Mouse (Mus musculus) hindbrain, embryonic 11.5 days (tissue): Measurements from ENCODE around the gene Gm11549. TPM values are rescaled to one million over a fixed set of nuclear protein-coding genes. Genes with fewer than 3 reads are reported as not detected.

Source experiments
- ATAC-seq: fragments of 200-750 bp; cut with Nextera tagmentation; 2 replicates; pipeline ENCODE4 v1.8.0; 2017; ENCODE audit warnings: mild to moderate bottlenecking, moderate TSS enrichment, moderate library complexity; ENCODE audit not compliant: low FRiP score
- DNase-seq: peaks from one replicate; pipeline ENCODE4 v3.0.0-alpha.2; 2015; ENCODE audit warnings: low spot score
- H3K27ac ChIP-seq: fragments of 300-500 bp; sonication (generic); 2 replicates; pipeline ENCODE4 v1.5.1; 2014; ENCODE audit warnings: mild to moderate bottlenecking, low read depth, low read length
- H3K27me3 ChIP-seq: fragments of 300-500 bp; sonication (generic); 2 replicates; pipeline ENCODE4 v1.6.1; 2014; ENCODE audit warnings: mild to moderate bottlenecking, low read length, moderate library complexity, mixed read lengths; ENCODE audit not compliant: control insufficient read depth, insufficient read depth
- H3K36me3 ChIP-seq: fragments of 300-500 bp; sonication (generic); 2 replicates; pipeline ENCODE4 v1.6.1; 2014; ENCODE audit warnings: mild to moderate bottlenecking, low read length, moderate library complexity, mixed read lengths; ENCODE audit not compliant: control insufficient read depth, insufficient read depth
- H3K4me1 ChIP-seq: fragments of 300-500 bp; sonication (generic); replicated peaks from 2 replicates; pipeline ENCODE4 v1.6.1; 2014; ENCODE audit warnings: low read length, mixed read lengths; ENCODE audit not compliant: control insufficient read depth, insufficient read depth
- H3K4me2 ChIP-seq: fragments of 300-500 bp; sonication (generic); replicated peaks from 2 replicates; pipeline ENCODE4 v1.6.1; 2014; ENCODE audit warnings: mild to moderate bottlenecking, low read depth, low read length
- H3K4me3 ChIP-seq: fragments of 300-500 bp; sonication (generic); 2 replicates; pipeline ENCODE4 v1.5.1; 2014; ENCODE audit warnings: low read depth, low read length
- H3K9ac ChIP-seq: fragments of 300-500 bp; sonication (generic); 2 replicates; pipeline ENCODE4 v1.6.1; 2014; ENCODE audit warnings: low read depth, low read length
- H3K9me3 ChIP-seq: fragments of 300-500 bp; sonication (generic); 2 replicates; pipeline ENCODE4 v1.6.1; 2016; ENCODE audit warnings: low read length; ENCODE audit not compliant: control insufficient read depth
- WGBS: fragments of 180-500 bp; shearing (Covaris S2); extraction: QIAGEN DNeasy Blood & Tissue Kit; methylation state at CpG from one replicate; pipeline ENCODE4 v1.1.7; 2014; 5-methylcytosine and 5-hydroxymethylcytosine counted together
- polyA plus RNA-seq: library from polyadenylated mRNA; unstranded; fragments of >200 nt; fragmentation: Nextera tagmentation; extraction: Ambion mirVana; gene quantifications from 2 replicates; pipeline ENCODE4 v1.2.1, GENCODE M21; 2014

The Gm11549 gene
- polyA plus RNA-seq, 1 experiment from 2014 or later, result 0.34 TPM

GRCm38 (mm10) chr3:36492716-36493391 is 28.8 kb downstream of the Gm11549 start:
- H3K4me2 ChIP-seq, result no peak overlapping the region
- H3K27ac ChIP-seq, result no peak overlapping the region
- DNase-seq (no peak), ATAC-seq (no peak)
- no peak overlapping the region for H3K9ac ChIP-seq
- no peaks in the 10 kb centered on the region for H3K4me1 ChIP-seq
- H3K36me3 ChIP-seq, result no peaks in the 10 kb centered on the region
- H3K4me3 ChIP-seq, result no peak overlapping the region
- 85% methylated on average over 9 of the region's 9 CpGs for WGBS
- no peaks in the 10 kb centered on the region for H3K9me3 ChIP-seq
- H3K27me3 ChIP-seq, result no peaks in the 10 kb centered on the region

- no peaks in the 10 kb centered on the region for H3K36me3 ChIP-seq
- H3K9ac ChIP-seq, result no peak overlapping the region
- H3K4me3 ChIP-seq, result no peak overlapping the region
- no peaks in the 10 kb centered on the region for H3K9me3 ChIP-seq
- H3K27me3 ChIP-seq, result no peaks in the 10 kb centered on the region
- H3K4me2 ChIP-seq, result no peak overlapping the region
- 94% methylated on average over 5 of the region's 5 CpGs for WGBS
- no peak overlapping the region for H3K27ac ChIP-seq
- H3K4me1 ChIP-seq, result no peaks in the 10 kb centered on the region
- no peak for DNase-seq
- no peak for ATAC-seq
Measured at GRCm38 (mm10) chr3:36491535-36491934, 30.1 kb downstream of the Gm11549 start.

- Histone ChIP-seq H3K36me3 (no peaks in the 10 kb centered on the region), H3K4me3 (no peak overlapping the region), H3K4me1 (no peaks in the 10 kb centered on the region), H3K9ac (no peak overlapping the region), H3K4me2 (no peak overlapping the region), H3K9me3 (no peaks in the 10 kb centered on the region), H3K27ac (no peak overlapping the region), H3K27me3 (no peaks in the 10 kb centered on the region)
- DNase-seq (no peak), ATAC-seq (no peak)
- WGBS, result 93% methylated on average over 1 of the region's 1 CpGs
Measured at GRCm38 (mm10) chr3:36489590-36489910, 32.1 kb downstream of the Gm11549 start.

GRCm38 (mm10) chr3:36488899-36489589 is 32.6 kb downstream of the Gm11549 start:
- no peaks in the 10 kb centered on the region for H3K9me3 ChIP-seq
- H3K27ac ChIP-seq, result no peak overlapping the region
- no peak for ATAC-seq
- H3K4me3 ChIP-seq, result no peak overlapping the region
- H3K4me2 ChIP-seq, result no peak overlapping the region
- no peaks in the 10 kb centered on the region for H3K27me3 ChIP-seq
- no peaks in the 10 kb centered on the region for H3K4me1 ChIP-seq
- H3K36me3 ChIP-seq, result no peaks in the 10 kb centered on the region
- WGBS, result 82% methylated on average over 6 of the region's 6 CpGs
- H3K9ac ChIP-seq, result no peak overlapping the region
- DNase-seq, result no peak

- H3K9me3 ChIP-seq, result no peaks in the 10 kb centered on the region
- WGBS, result 85% methylated on average over 1 of the region's 1 CpGs
- H3K27ac ChIP-seq, result no peak overlapping the region
- no peak for DNase-seq
- no peak for ATAC-seq
- H3K36me3 ChIP-seq, result no peaks in the 10 kb centered on the region
- H3K4me1 ChIP-seq, result no peaks in the 10 kb centered on the region
- H3K9ac ChIP-seq, result no peak overlapping the region
- H3K4me2 ChIP-seq, result no peak overlapping the region
- H3K27me3 ChIP-seq, result no peaks in the 10 kb centered on the region
- H3K4me3 ChIP-seq, result no peak overlapping the region
Measured at GRCm38 (mm10) chr3:36488367-36488766, 33.2 kb downstream of the Gm11549 start.

- Histone ChIP-seq H3K9me3 (no peaks in the 10 kb centered on the region), H3K36me3 (no peaks in the 10 kb centered on the region), H3K27ac (no peak overlapping the region), H3K4me1 (peaks cover 1% of the 10 kb centered on the region; the same call in 1 of the 2 replicates), H3K9ac (no peak overlapping the region), H3K4me3 (no peak overlapping the region), H3K27me3 (no peaks in the 10 kb centered on the region), H3K4me2 (no peak overlapping the region)
- no peak for ATAC-seq
- no peak for DNase-seq
- WGBS, result 92% methylated on average over 6 of the region's 6 CpGs
Measured at GRCm38 (mm10) chr3:36486881-36487280, 34.7 kb downstream of the Gm11549 start.

- H3K4me3 ChIP-seq, result no peak overlapping the region
- peaks cover 4% of the 10 kb centered on the region for H3K4me1 ChIP-seq
- no peaks in the 10 kb centered on the region for H3K36me3 ChIP-seq
- no peak overlapping the region for H3K9ac ChIP-seq
- H3K27ac ChIP-seq, result no peak overlapping the region
- H3K4me2 ChIP-seq, result no peak overlapping the region
- DNase-seq, result no peak
- WGBS, result 43% methylated on average over 6 of the region's 6 CpGs
- ATAC-seq, result no peak
- no peaks in the 10 kb centered on the region for H3K9me3 ChIP-seq
- no peaks in the 10 kb centered on the region for H3K27me3 ChIP-seq
Measured at GRCm38 (mm10) chr3:36486176-36486575, 35.4 kb downstream of the Gm11549 start.

GRCm38 (mm10) chr3:36484292-36484691 is 37.3 kb downstream of the Gm11549 start:
- DNase-seq (no peak), ATAC-seq (no peak)
- 93% methylated on average over 4 of the region's 4 CpGs for WGBS
- Histone ChIP-seq H3K4me1 (peaks cover 4% of the 10 kb centered on the region), H3K9ac (no peak overlapping the region), H3K4me3 (no peak overlapping the region), H3K27ac (no peak overlapping the region), H3K4me2 (no peak overlapping the region), H3K9me3 (no peaks in the 10 kb centered on the region), H3K36me3 (no peaks in the 10 kb centered on the region), H3K27me3 (no peaks in the 10 kb centered on the region)

GRCm38 (mm10) chr3:36482940-36483339 is 38.7 kb downstream of the Gm11549 start:
- H3K27ac ChIP-seq, result no peak overlapping the region
- 50% methylated on average over 9 of the region's 9 CpGs for WGBS

More at GRCm38 (mm10) chr3:36482940-36483339, 38.7 kb downstream of the Gm11549 start:
- no peaks in the 10 kb centered on the region for H3K27me3 ChIP-seq
- H3K4me2 ChIP-seq, result no peak overlapping the region
- DNase-seq (no peak), ATAC-seq (no peak)
- H3K9ac ChIP-seq, result no peak overlapping the region
- peaks cover 4% of the 10 kb centered on the region for H3K4me1 ChIP-seq
- no peaks in the 10 kb centered on the region for H3K36me3 ChIP-seq
- H3K4me3 ChIP-seq, result no peak overlapping the region
- no peaks in the 10 kb centered on the region for H3K9me3 ChIP-seq
